Mouse (Mus musculus): ENCODE measurements around the gene Tph2.

Gene Tph2

GRCm38 (mm10) chr10:115127907-115128306 is 56.9 kb downstream of the Tph2 start:
- DNase-seq, result no peak

- no peak for DNase-seq
Measured at GRCm38 (mm10) chr10:115125550-115125949, 59.3 kb downstream of the Tph2 start.

- no peak for DNase-seq
Measured at GRCm38 (mm10) chr10:115125027-115125426, 59.8 kb downstream of the Tph2 start.

- no peak for DNase-seq
Measured at GRCm38 (mm10) chr10:115107666-115108540, 76.9 kb downstream of the Tph2 start.

DNA sequence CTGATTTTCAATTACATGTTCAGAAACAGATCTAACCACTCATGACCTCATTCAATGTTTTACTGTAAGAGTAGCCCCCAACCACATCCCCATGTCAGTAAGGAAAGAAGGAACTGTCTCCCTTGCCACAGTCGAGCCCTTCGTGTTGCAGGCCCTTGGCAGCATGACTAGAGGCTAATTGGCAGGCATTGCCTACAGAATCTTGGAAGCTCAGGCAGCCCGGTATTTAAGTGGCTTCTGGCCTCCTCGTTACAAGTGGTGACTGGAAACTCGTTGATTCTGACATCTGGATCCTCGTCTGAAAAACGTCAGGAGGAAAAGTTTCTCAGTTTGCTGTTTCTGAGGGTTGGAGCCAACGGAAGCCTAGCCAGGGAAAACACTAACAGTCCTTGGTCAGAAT is 80.6 kb downstream of the Tph2 start:
- DNase-seq, result no peak

- no peak for DNase-seq
Measured at GRCm38 (mm10) chr10:115099890-115100580, 84.8 kb downstream of the Tph2 start.

DNA sequence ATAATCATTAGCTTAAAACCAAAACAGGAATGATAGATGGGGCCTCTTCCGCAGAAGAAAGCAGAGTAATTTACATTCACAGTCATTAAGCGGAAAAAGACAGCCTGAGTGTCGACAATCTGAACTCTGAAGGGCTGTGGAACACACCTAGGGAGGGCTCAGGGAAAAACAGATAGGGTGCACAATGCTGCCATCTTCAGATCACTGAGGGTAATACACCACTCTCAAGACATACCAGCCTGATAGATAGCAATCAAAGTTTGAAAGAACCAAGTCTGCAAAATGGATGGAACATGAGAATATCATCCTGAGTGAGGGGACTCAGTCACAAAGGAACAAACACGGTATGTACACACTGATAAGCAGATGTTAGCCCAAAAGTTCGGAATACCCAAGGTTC is 87.7 kb downstream of the Tph2 start:
- DNase-seq, result peak; percentile 80

GRCm38 (mm10) chr10:115096191-115096590 is 88.6 kb downstream of the Tph2 start:
- DNase-seq, result no peak

DNA sequence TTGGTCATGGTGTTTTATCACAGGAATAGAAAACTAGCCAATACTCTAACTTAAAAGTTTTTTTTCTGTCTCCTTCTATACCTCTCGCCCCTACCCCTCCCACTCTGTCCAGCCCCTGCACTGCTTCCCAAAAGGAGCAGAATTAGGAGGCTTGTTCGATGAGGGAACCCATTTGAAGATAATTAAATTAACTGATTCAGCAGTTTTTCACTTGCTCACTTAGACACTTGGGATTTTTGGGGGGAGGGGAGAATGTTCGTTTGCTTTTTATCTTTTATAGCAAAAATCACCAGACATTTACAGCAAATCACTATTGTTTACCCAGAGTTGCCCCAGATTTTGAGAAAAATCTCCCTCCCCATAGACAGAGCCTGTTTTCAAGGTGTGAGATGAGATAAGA is 106.6 kb downstream of the Tph2 start:
- DNase-seq, result no peak

GRCm38 (mm10) chr10:115069123-115069911 is 115.5 kb downstream of the Tph2 start:
- no peak for DNase-seq

- DNase-seq, result peak; percentile 69
Measured at GRCm38 (mm10) chr10:115063936-115064335, 120.9 kb downstream of the Tph2 start.

DNA sequence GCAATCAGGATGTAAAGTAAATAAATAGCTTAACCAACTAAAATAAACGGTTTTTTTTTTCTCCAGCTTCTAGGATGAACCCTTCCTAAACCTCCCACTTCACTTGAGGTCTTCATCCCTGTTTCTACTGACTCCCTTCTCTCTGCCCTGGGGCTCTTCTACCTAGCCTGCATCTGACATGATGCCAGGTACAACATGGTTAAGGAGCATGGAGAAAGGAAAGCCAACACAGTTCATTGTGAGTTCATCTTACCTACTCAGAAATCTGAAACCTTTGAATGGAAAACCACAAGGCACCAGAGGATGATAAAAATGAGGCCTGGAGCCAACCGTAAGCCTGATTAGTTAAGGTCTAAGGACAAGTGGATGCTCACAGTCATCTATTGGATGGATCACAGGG is 123.3 kb downstream of the Tph2 start:
- DNase-seq, result no peak

- DNase-seq, result no peak
Measured at GRCm38 (mm10) chr10:115060759-115061158, 124.1 kb downstream of the Tph2 start.

GRCm38 (mm10) chr10:115051602-115052001 is 133.2 kb downstream of the Tph2 start:
- no peak for DNase-seq

GRCm38 (mm10) chr10:115050674-115051073 is 134.1 kb downstream of the Tph2 start:
- DNase-seq, result peak; percentile 22

GRCm38 (mm10) chr10:115050178-115050577 is 134.6 kb downstream of the Tph2 start:
- peak; percentile 72 for DNase-seq

- no peak for DNase-seq
Measured at GRCm38 (mm10) chr10:115048565-115048964, 136.3 kb downstream of the Tph2 start.

DNA sequence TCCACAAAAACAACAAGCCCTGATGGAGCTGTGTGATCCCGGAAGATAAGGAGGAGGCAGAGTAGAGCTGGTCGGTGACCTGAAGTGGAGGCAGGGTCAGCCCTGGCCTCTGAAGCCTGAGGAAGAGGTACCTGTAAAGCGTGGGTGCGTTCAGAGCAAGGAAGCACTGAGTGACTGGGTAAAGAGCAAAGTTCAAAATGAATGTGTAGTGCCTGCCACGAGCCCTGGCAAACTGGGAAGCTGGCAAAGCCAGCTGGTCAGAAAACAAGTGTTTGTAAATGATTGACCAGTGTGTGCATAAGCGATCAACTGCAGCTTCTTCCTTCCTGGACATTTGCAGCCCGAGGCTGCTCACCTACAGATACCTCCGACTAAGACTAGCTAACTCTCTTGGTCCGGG is 149.1 kb downstream of the Tph2 start:
- no peak for DNase-seq
